Mouse (Mus musculus) erythroid progenitor cell, adult 5-6 weeks (primary cell): ENCODE measurements around the gene Slc41a1. TPM values are rescaled to one million over a fixed set of nuclear protein-coding genes. Genes with fewer than 3 reads are reported as not detected.
"Not testable (repeated sequence)": the region's sequence is repeated elsewhere in the genome, so short reads cannot be mapped to it uniquely, and the experiment has no call there.

Experiments
- ATAC-seq: replicated peaks from 2 replicates; pipeline ENCODE4 v1.8.0; 2016; ENCODE audit warnings: moderate number of reproducible peaks, mild to moderate bottlenecking, moderate TSS enrichment, inconsistent platforms; ENCODE audit not compliant: poor library complexity, low FRiP score, severe bottlenecking
- total RNA-seq, 2 experiments: library from RNA; stranded (forward) in 1 of 2; stranded (reverse) in 1 of 2; fragments of 150-400 nt in 1 of 2; fragments of 186-747, 209-891 nt in 1 of 2; gene quantifications; 2 replicates each; pipeline versions ENCODE4 v1.2.3 to v1.2.4; 2015 to 2017; ENCODE audit warnings: low replicate concordance in 2 of 2

The Slc41a1 gene
- total RNA-seq (2015; ENCODE audit: low replicate concordance): 0.72 and 1.7 TPM in 2 replicates
- total RNA-seq (2017; ENCODE audit: low replicate concordance): 0.64 and 2.2 TPM in 2 replicates

- ATAC-seq: peak; percentile 44; the same call in 1 of the 2 replicates
These were observed at the start of gene Slc41a1 for GRCm38 (mm10) chr1:131827207-131827786. Gene Slc41a1 (plus strand): TSS chr1:131827493.

DNA sequence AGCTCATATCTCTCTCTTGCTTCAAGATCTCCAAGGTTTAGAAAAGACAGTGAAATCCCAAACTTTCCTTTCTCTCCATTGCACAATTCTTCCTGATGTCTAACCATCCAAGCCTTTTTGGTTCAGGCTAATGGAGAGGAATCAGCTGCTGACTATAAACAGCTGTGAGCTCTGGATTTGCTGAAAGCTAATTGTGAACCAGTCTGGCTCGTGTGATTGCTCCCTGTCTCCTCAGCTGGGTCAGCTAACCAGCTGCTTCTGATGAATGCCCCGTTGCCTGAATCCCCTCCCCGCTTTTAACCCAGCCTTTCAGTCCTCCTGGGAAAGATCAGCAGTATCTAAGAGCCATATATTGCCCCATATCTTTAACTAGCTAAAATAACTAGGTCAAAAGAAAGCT lies 32.7 kb upstream of the Slc41a1 start:
- no peak for ATAC-seq

GRCm38 (mm10) chr1:131795171-131795570 lies 32.1 kb upstream of the Slc41a1 start:
- no peak for ATAC-seq

- no peak for ATAC-seq
These were observed 29.9 kb upstream of the Slc41a1 start, which contains the start of gene Pm20d1 for GRCm38 (mm10) chr1:131797202-131797909. Gene Pm20d1 (plus strand): TSS chr1:131797381.

DNA sequence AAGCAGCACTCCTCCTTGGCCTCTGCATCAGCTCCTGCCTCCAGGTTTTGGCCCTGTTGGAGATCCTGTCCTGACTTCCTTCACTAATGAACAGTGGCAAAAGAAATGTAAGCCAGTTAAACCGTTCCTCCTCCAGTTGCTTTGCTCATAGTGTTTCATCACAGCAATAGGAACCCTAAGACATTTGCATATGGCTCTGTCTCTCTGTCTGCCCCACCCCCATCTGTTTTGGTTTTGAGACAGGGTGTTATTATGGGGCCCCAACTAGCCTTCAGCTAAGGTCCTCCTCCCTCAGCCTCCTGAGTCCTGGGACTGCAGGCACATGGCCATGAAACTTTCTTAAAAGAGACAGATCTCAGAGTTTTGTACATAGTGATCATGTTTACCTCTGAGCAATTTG lies 27.3 kb upstream of the Slc41a1 start:
- no peak for ATAC-seq

- ATAC-seq: no peak
These were observed 26.2 kb upstream of the Slc41a1 start for GRCm38 (mm10) chr1:131801071-131801470.

DNA sequence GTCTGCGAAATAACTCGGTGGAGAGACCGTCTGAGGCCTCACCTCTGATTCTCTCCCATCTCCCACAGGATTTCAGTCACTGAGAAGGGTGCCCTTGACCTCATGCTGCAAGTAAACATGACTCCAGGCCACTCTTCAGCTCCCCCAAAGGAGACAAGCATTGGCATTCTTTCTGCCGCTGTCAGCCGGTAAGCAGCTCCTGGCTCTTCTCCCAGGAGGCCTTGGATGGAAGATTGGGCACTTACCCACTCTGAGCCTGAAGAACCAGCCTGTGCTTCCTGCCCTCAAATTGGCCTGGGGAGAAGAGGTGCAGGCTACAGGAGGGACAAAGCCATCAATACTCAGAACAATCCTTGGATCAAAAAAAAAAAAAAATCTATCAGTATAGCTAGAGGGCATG lies 24.6 kb upstream of the Slc41a1 start:
- no peak for ATAC-seq

DNA sequence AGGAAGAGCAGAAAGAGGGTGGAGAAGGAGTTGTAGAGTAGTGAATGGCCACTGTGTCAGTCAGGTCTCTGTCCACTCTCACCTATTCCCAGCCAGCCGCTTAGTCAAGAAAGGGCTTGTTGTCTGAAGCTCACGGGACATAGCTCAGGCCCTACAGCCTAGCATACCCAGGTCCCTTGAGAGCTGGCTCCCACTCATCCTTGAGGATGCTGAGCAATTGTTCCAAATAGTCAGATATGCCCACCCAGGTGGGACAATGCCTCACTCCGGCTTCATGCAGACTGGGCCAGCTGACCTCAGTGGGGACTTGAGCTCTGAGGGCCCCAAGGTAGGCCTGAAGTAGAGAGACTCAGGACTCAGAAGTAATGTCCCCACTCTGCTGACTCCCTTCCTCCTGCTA lies 23.1 kb upstream of the Slc41a1 start:
- no peak for ATAC-seq

DNA sequence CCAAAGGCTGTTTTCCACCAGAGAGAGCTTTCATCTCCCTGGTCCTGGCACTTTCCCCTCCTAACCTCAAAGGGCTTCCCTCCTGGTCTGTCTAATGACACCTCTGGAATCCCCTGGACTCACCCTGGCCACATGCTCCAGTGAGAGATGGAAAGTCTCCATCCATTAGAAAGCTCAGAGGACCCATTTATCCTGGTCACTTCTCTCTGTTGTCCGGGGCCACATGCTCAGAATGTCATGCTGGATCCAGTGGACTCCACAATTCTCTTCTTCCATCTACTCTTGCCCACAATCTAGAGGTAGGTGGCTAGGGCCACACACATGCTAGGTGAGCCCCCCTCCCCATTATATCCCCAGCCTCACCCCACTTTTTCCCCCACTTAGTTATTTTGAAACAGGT lies 18.3 kb upstream of the Slc41a1 start:
- no peak for ATAC-seq

GRCm38 (mm10) chr1:131809651-131810050 lies 17.6 kb upstream of the Slc41a1 start:
- no peak for ATAC-seq

- ATAC-seq: no peak
These were observed 15.9 kb upstream of the Slc41a1 start for GRCm38 (mm10) chr1:131811393-131811792.

DNA sequence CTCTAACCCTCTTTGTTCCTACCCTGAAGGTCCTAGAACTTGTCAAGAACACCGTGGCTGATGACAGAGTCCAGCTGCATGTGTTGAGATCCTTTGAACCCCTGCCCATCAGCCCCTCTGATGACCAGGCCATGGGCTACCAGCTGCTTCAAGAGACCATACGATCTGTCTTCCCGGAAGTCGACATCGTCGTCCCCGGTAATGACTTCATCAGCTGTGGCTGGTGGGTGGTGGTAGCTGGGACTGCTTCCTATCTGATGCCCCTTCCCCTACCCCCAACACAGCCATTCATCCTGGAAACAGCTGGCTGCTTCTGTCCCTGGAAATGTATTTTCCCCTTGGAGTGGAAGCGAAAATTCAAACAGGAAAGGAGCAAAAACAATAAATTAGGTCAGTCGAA lies 15.3 kb upstream of the Slc41a1 start:
- no peak for ATAC-seq

- no peak for ATAC-seq
These were observed 14.5 kb upstream of the Slc41a1 start for GRCm38 (mm10) chr1:131812631-131813295.

DNA sequence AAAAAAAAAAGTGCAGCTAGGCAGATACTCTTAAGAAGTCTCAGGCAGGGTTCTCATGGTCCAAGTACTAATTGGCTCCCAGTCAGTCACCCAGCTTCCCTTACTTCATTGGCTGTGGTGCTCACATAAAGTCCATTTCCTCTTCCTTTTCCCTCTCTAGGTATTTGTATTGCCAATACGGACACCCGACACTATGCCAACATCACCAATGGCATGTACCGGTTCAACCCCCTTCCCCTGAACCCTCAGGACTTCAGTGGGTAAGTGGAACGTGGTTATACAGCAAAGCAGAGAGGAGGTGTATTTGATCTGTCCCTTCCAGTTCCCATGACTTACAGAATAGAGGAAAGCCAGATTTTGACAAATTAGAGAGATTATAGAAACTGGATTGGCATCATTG lies 13.6 kb upstream of the Slc41a1 start:
- ATAC-seq: no peak

- ATAC-seq: no peak
These were observed 13.1 kb upstream of the Slc41a1 start for GRCm38 (mm10) chr1:131814191-131814590.

- no peak for ATAC-seq
These were observed 10.4 kb upstream of the Slc41a1 start for GRCm38 (mm10) chr1:131816886-131817285.

- ATAC-seq: not testable (repeated sequence)
These were observed 6.9 kb upstream of the Slc41a1 start for GRCm38 (mm10) chr1:131820353-131820752.

GRCm38 (mm10) chr1:131820887-131821328 lies 6.4 kb upstream of the Slc41a1 start:
- no peak for ATAC-seq

GRCm38 (mm10) chr1:131822292-131822691 lies 5.0 kb upstream of the Slc41a1 start:
- ATAC-seq: no peak

DNA sequence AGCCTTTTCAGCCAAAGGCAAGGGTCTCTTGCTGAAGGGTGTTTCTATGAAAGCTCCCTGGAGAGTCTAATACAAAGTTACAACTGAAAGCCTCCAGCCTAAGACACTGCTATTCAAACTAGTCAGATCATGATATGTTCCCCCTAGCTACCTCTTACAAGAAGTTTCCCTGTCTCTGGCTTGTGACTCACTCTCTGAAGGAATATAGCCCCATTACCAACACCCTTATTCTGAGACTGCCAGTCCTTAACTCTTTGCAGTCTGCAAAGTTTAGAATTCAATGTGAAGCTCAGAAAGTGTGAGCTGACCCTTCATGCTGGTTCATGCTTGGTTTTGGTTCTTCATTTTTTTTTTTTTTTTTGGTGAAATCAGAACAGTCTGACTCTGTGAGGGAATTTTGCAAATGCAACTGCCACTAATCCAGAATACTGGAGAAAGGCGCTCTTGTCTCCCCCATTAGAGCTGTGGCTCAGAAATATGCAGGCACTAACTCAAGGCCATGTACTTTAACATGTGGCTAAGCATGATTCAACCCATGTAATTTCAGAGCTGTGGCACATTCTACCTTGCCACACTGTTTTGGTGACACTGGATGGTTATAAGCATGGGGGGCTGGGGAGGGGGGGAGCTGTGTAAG lies 4.3 kb upstream of the Slc41a1 start:
- no peak for ATAC-seq
